Mouse (Mus musculus) embryonic facial prominence, embryonic 11.5 days (tissue): ENCODE results near the gene Pde10a. TPM values are rescaled to one million over a fixed set of nuclear protein-coding genes. Genes with fewer than 3 reads are reported as not detected.

Source experiments
- ATAC-seq: fragments of 200-750 bp; cut with Nextera tagmentation; replicated peaks from 2 replicates; pipeline ENCODE4 v1.8.0; 2017; ENCODE audit warnings: low read depth; ENCODE audit not compliant: insufficient number of reproducible peaks, low FRiP score, low TSS enrichment
- DNase-seq: peaks from one replicate; pipeline ENCODE4 v3.0.0-alpha.2; 2015; ENCODE audit warnings: low spot score
- H3K27ac ChIP-seq: fragments of 300-500 bp; sonication (generic); replicated peaks from 2 replicates; pipeline ENCODE4 v1.5.1; 2014; ENCODE audit warnings: mild to moderate bottlenecking, low read depth, low read length, control low read depth
- H3K27me3 ChIP-seq: fragments of 300-500 bp; sonication (generic); 2 replicates; pipeline ENCODE4 v1.6.1; 2014; ENCODE audit warnings: mild to moderate bottlenecking, low read length, moderate library complexity, mixed read lengths; ENCODE audit not compliant: control insufficient read depth, insufficient read depth
- H3K36me3 ChIP-seq: fragments of 300-500 bp; sonication (generic); replicated peaks from 2 replicates; pipeline ENCODE4 v1.6.1; 2014; ENCODE audit warnings: low read depth, mild to moderate bottlenecking, low read length, moderate library complexity, mixed read lengths; ENCODE audit not compliant: control insufficient read depth, insufficient read depth
- H3K4me1 ChIP-seq: fragments of 300-500 bp; sonication (generic); 2 replicates; pipeline ENCODE4 v1.6.1; 2014; ENCODE audit warnings: low read length, mixed read lengths; ENCODE audit not compliant: control insufficient read depth, insufficient read depth
- H3K4me2 ChIP-seq: fragments of 300-500 bp; sonication (generic); 2 replicates; pipeline ENCODE4 v1.6.1; 2014; ENCODE audit warnings: low read depth, mild to moderate bottlenecking, control low read depth, low read length, moderate library complexity
- H3K4me3 ChIP-seq: fragments of 300-500 bp; sonication (generic); 2 replicates; pipeline ENCODE4 v1.5.1; 2014; ENCODE audit warnings: low read depth, low read length, control low read depth
- H3K9ac ChIP-seq: fragments of 300-500 bp; sonication (generic); replicated peaks from 2 replicates; pipeline ENCODE4 v1.6.1; 2014; ENCODE audit warnings: mild to moderate bottlenecking, control low read depth, low read length
- H3K9me3 ChIP-seq: fragments of 300-500 bp; sonication (generic); replicated peaks from 2 replicates; pipeline ENCODE4 v1.6.1; 2016; ENCODE audit warnings: mild to moderate bottlenecking, low read length, inconsistent platforms, mixed read lengths; ENCODE audit not compliant: control insufficient read depth
- WGBS: fragments of 180-500 bp; shearing (Covaris S2); extraction: QIAGEN DNeasy Blood & Tissue Kit; methylation state at CpG from one replicate; pipeline ENCODE4 v1.1.7; 2014; 5-methylcytosine and 5-hydroxymethylcytosine counted together
- polyA plus RNA-seq: library from polyadenylated mRNA; unstranded; fragments of >200 nt; fragmentation: Nextera tagmentation; extraction: Ambion mirVana; gene quantifications from 2 replicates; pipeline ENCODE4 v1.2.1, GENCODE M21; 2014

Pde10a gene
- polyA plus RNA-seq, 1 experiment from 2014 or later, result 1.9 TPM

DNA sequence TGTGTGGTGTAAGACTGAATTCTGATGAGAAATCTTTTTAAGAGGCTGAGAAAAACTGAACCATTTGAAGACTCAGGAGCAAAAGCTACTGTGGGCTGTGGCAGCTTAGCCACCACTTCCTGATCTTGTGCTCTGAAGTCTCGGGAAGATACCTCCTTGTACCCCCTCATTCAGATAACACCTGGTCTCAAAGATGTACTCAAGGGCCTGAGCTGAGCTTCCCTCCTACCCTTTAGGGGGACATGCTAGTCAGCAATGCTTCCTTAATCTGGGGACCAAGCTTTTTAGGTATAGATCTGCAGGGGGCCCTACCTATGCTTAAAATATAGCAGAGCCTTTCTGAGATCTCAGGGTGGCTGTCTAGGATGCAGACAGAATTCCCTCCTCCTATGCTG, 37.7 kb downstream of the Pde10a start:
- Histone ChIP-seq H3K4me3 (no peak overlapping the region), H3K4me1 (no peaks in the 10 kb centered on the region), H3K27ac (no peak overlapping the region), H3K9ac (no peak overlapping the region), H3K36me3 (no peaks in the 10 kb centered on the region), H3K27me3 (no peaks in the 10 kb centered on the region), H3K4me2 (no peak overlapping the region), H3K9me3 (no peaks in the 10 kb centered on the region)
- ATAC-seq (no peak), DNase-seq (no peak)
- 68% methylated on average over 1 of the region's 1 CpGs for WGBS

DNA sequence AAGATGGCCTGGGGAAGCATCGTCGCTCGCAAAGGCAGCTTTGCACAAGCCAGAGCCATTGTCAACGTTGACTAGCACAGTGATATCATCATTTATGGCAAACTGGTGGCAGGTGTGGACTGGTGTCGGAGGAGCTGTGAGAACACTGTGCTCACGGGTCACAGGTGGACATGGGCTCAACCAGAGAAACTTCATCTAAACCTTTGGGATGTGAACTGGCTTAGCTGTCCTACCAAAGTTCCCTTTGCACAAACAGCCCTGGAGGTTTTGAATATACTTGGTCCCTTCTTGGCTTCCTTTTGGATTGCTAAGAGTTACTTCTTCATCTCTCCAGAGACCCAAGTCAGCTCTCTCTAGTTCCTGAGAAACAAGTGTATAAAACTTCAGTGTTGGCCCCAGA, 41.7 kb downstream of the Pde10a start, which contains the start of gene Gm17087:
Gene Gm17087, minus strand, starts transcription at position 101 of the 400 bp plus-strand sequence.
- ATAC-seq, result no peak
- H3K9ac ChIP-seq, result no peak within 1 kb of the TSS
- H3K27me3 ChIP-seq, result no peaks in the 10 kb centered on the region
- no peak within 1 kb of the TSS for H3K27ac ChIP-seq
- H3K4me3 ChIP-seq, result no peak within 1 kb of the TSS
- H3K36me3 ChIP-seq, result no peaks in the 10 kb centered on the region
- no peak for DNase-seq
- H3K4me1 ChIP-seq, result no peaks in the 10 kb centered on the region
- no peak within 1 kb of the TSS for H3K4me2 ChIP-seq
- no peaks in the 10 kb centered on the region for H3K9me3 ChIP-seq
- WGBS, result 93% methylated on average over 6 of the region's 6 CpGs

- Histone ChIP-seq H3K4me3 (no peak overlapping the region), H3K4me1 (no peaks in the 10 kb centered on the region), H3K27me3 (no peaks in the 10 kb centered on the region), H3K9me3 (no peaks in the 10 kb centered on the region), H3K36me3 (no peaks in the 10 kb centered on the region), H3K9ac (no peak overlapping the region), H3K27ac (no peak overlapping the region), H3K4me2 (no peak overlapping the region)
- WGBS, result 76% methylated on average over 8 of the region's 8 CpGs
- no peak for DNase-seq
- ATAC-seq, result no peak
Measured at GRCm38 (mm10) chr17:8573542-8574260, 48.5 kb downstream of the Pde10a start.

GRCm38 (mm10) chr17:8580360-8580759, 55.2 kb downstream of the Pde10a start:
- Histone ChIP-seq H3K27me3 (no peaks in the 10 kb centered on the region), H3K9ac (no peak overlapping the region), H3K4me2 (no peak overlapping the region), H3K36me3 (no peaks in the 10 kb centered on the region), H3K27ac (no peak overlapping the region), H3K9me3 (no peaks in the 10 kb centered on the region), H3K4me3 (no peak overlapping the region), H3K4me1 (no peaks in the 10 kb centered on the region)
- ATAC-seq (no peak), DNase-seq (peak; percentile 51)
- WGBS, result 68% methylated on average over 3 of the region's 3 CpGs

GRCm38 (mm10) chr17:8581579-8581978, 56.4 kb downstream of the Pde10a start:
- Histone ChIP-seq H3K27me3 (no peaks in the 10 kb centered on the region), H3K27ac (no peak overlapping the region), H3K4me2 (no peak overlapping the region), H3K36me3 (no peaks in the 10 kb centered on the region), H3K4me3 (no peak overlapping the region), H3K4me1 (no peaks in the 10 kb centered on the region), H3K9me3 (no peaks in the 10 kb centered on the region), H3K9ac (no peak overlapping the region)
- DNase-seq (no peak), ATAC-seq (no peak)
- WGBS, result 82% methylated on average over 8 of the region's 8 CpGs

DNA sequence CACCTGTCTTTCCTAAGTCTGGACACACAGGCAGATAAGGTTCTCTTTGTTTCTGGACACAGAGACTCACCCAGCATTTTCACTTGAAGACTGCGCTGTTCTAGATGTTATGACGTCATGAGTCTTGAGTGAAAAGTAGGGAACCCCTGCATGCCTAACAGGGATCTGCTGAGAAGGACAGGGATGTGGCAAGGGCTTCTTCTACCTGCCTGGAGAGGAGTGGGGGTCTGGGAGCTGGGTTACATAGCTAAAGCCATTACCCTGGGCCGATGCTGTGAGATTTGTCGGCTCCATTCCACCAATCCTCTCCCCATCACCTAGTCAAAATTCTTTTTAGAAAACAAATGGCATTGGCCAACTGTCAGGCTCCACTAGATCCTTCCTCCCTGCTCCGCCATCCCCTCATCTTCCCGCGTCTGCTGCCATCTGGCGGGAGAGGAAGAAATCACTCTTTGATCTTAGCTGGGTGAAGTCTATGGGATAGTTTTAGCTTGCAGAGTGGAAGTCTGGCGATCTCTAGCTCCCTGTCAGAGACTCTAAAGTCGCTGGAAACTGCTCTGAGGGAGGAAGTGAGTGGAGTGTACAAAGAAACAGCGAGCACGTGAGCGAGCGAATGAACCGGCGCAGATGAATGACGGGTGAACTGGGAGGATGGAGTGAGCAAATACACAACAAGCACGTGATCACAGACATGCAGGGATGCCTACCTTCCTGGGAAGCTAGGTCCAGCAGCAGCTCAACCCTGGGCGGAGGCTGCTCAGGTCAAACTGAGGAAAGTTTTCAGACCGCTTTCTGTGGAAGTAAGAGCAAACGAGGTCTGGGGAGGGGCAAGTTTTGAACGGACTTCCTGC, 67.5 kb downstream of the Pde10a start:
- H3K27ac ChIP-seq, result no peak overlapping the region
- peak overlapping the region; percentile 6; the same call in 1 of the 2 replicates for H3K4me3 ChIP-seq

GRCm38 (mm10) chr17:8597790-8598189, 72.6 kb downstream of the Pde10a start:
- H3K27me3 ChIP-seq, result no peaks in the 10 kb centered on the region
- H3K4me1 ChIP-seq, result no peaks in the 10 kb centered on the region
- WGBS, result 11% methylated on average over 7 of the region's 7 CpGs
- H3K9ac ChIP-seq, result no peak overlapping the region
- ATAC-seq (peak; percentile 65), DNase-seq (peak; percentile 82)
- no peaks in the 10 kb centered on the region for H3K36me3 ChIP-seq
- H3K9me3 ChIP-seq, result no peaks in the 10 kb centered on the region
- H3K27ac ChIP-seq, result no peak overlapping the region
- no peak overlapping the region for H3K4me2 ChIP-seq
- no peak overlapping the region for H3K4me3 ChIP-seq

More for the DNA sequence above, 67.5 kb downstream of the Pde10a start:
- Histone ChIP-seq H3K9me3 (no peaks in the 10 kb centered on the region), H3K9ac (peak overlapping the region; percentile 18; the same call in 1 of the 2 replicates), H3K4me2 (peak overlapping the region; percentile 36), H3K36me3 (no peaks in the 10 kb centered on the region), H3K4me1 (no peaks in the 10 kb centered on the region), H3K27me3 (no peaks in the 10 kb centered on the region)
- ATAC-seq (no peak; the same call in 1 of the 2 replicates), DNase-seq (peak; percentile 85)
- whole genome bisulfite sequencing, result 16% methylated on average over 22 of the region's 22 CpGs

GRCm38 (mm10) chr17:8602976-8603375, 77.8 kb downstream of the Pde10a start:
- ATAC-seq, result no peak

More at GRCm38 (mm10) chr17:8602976-8603375, 77.8 kb downstream of the Pde10a start:
- Histone ChIP-seq H3K4me1 (no peaks in the 10 kb centered on the region), H3K4me3 (no peak overlapping the region), H3K27me3 (no peaks in the 10 kb centered on the region), H3K27ac (no peak overlapping the region), H3K36me3 (no peaks in the 10 kb centered on the region), H3K4me2 (no peak overlapping the region), H3K9ac (no peak overlapping the region), H3K9me3 (no peaks in the 10 kb centered on the region)
- WGBS, result 93% methylated on average over 3 of the region's 3 CpGs
- no peak for DNase-seq
